Mouse (Mus musculus) small intestine, adult 2 months (tissue): ENCODE results near the gene Gpc6.

ENCODE experiments used
- CTCF ChIP-seq: fragments of 200-500 bp; IDR thresholded peaks from 2 replicates; pipeline ENCODE4 v1.5.1; 2012; ENCODE audit warnings: low read depth, mild to moderate bottlenecking, control low read depth, inconsistent platforms, low read length, moderate library complexity, mixed read lengths; ENCODE audit not compliant: insufficient replicate concordance, insufficient read length; ENCODE audit errors: extremely low read depth
- POLR2A ChIP-seq: fragments of 200-500 bp; IDR thresholded peaks from 2 replicates; pipeline ENCODE4 v1.6.1; 2012; ENCODE audit warnings: low read depth, mild to moderate bottlenecking, control low read depth, inconsistent platforms, low read length, moderate library complexity

GRCm38 (mm10) chr14:117146665-117147064, 221.6 kb downstream of the Gpc6 start:
- no peak for TF ChIP-seq CTCF
- TF ChIP-seq POLR2A = no peak
